Mouse (Mus musculus) macrophage (primary cell): Measurements from ENCODE around the gene Spast. TPM values are rescaled to one million over a fixed set of nuclear protein-coding genes. Genes with fewer than 3 reads are reported as not detected.
"Not testable (repeated sequence)": the region's sequence is repeated elsewhere in the genome, so short reads cannot be mapped to it uniquely, and the experiment has no call there.

ENCODE experiments used
- H3K27ac ChIP-seq: fragments of 350-480 bp; formaldehyde crosslinking; 2 replicates; pipeline ENCODE4 v1.9.0; 2021
- H3K36me3 ChIP-seq: fragments of 350-480 bp; formaldehyde crosslinking; 2 replicates; pipeline ENCODE4 v1.9.0; 2021; ENCODE audit errors: inconsistent target
- H3K4me3 ChIP-seq: fragments of 350-480 bp; formaldehyde crosslinking; 2 replicates; pipeline ENCODE4 v1.9.0; 2021; ENCODE audit errors: inconsistent target
- H3K79me2 ChIP-seq: fragments of 350-480 bp; formaldehyde crosslinking; 2 replicates; pipeline ENCODE4 v1.9.0; 2021; ENCODE audit errors: inconsistent target
- WGBS: methylation state at CpG from one replicate; pipeline ENCODE4 v1.1.7; 2026; ENCODE audit warnings: inconsistent platforms; ENCODE audit not compliant: missing documents; 5-methylcytosine and 5-hydroxymethylcytosine counted together
- polyA plus RNA-seq: library from polyadenylated mRNA; stranded (reverse); fragments of 250-400 nt; gene quantifications from 3 replicates; pipeline ENCODE4 v1.2.4, GENCODE M21; 2018; ENCODE audit warnings: inconsistent platforms

The Spast gene
- polyA plus RNA-seq, 1 experiment from 2014 or later = 17.9 TPM

GRCm38 (mm10) chr17:74306021-74306420, 32.8 kb upstream of the Spast start:
- Histone ChIP-seq H3K4me3 (no peak overlapping the region), H3K36me3 (peaks cover 9% of the 10 kb centered on the region; the same call in 1 of the 2 replicates), H3K79me2 (no peaks in the 10 kb centered on the region; the same call in 1 of the 2 replicates), H3K27ac (no peak overlapping the region)
- 100% methylated on average over 1 of the region's 1 CpGs for WGBS

- WGBS = 2% methylated on average over 45 of the region's 45 CpGs
Measured at GRCm38 (mm10) chr17:74315445-74316308, 23.1 kb upstream of the Spast start.

GRCm38 (mm10) chr17:74316309-74316863, 22.4 kb upstream of the Spast start:
- Histone ChIP-seq H3K27ac (peak overlapping the region; percentile 64), H3K79me2 (peaks cover 18% of the 10 kb centered on the region), H3K4me3 (peak overlapping the region; percentile 92), H3K36me3 (no peaks in the 10 kb centered on the region)
- WGBS = 2% methylated on average over 48 of the region's 48 CpGs

More at GRCm38 (mm10) chr17:74315445-74316308, 23.1 kb upstream of the Spast start:
- Histone ChIP-seq H3K4me3 (peak overlapping the region; percentile 92), H3K27ac (peak overlapping the region; percentile 30; the same call in 1 of the 2 replicates), H3K36me3 (no peaks in the 10 kb centered on the region), H3K79me2 (peaks cover 18% of the 10 kb centered on the region)

- H3K36me3 ChIP-seq = no peaks in the 10 kb centered on the region
- WGBS = 100% methylated on average over 5 of the region's 6 CpGs
- no peak overlapping the region for H3K27ac ChIP-seq
- no peak overlapping the region for H3K4me3 ChIP-seq
- H3K79me2 ChIP-seq = peaks cover 18% of the 10 kb centered on the region; the same call in 1 of the 2 replicates
Measured at GRCm38 (mm10) chr17:74318721-74319120, 20.1 kb upstream of the Spast start.

GRCm38 (mm10) chr17:74322400-74323054, 16.3 kb upstream of the Spast start:
- Histone ChIP-seq H3K36me3 (no peaks in the 10 kb centered on the region), H3K27ac (no peak overlapping the region), H3K4me3 (no peak overlapping the region), H3K79me2 (no peaks in the 10 kb centered on the region)
- 59% methylated on average over 5 of the region's 5 CpGs for WGBS

- Histone ChIP-seq H3K36me3 (no peaks in the 10 kb centered on the region), H3K79me2 (no peaks in the 10 kb centered on the region), H3K4me3 (no peak within 1 kb of the TSS), H3K27ac (no peak within 1 kb of the TSS)
- 100% methylated on average over 2 of the region's 2 CpGs for WGBS
Measured at GRCm38 (mm10) chr17:74323844-74324243, 14.9 kb upstream of the Spast start, which contains the start of gene Dpy30. TSS of gene Dpy30 (minus strand) at chr17:74323944.

GRCm38 (mm10) chr17:74327195-74327594, 11.6 kb upstream of the Spast start:
- not testable (repeated sequence) for H3K36me3 ChIP-seq, H3K27ac ChIP-seq, H3K4me3 ChIP-seq, H3K79me2 ChIP-seq
- 93% methylated on average over 4 of the region's 7 CpGs for WGBS

GRCm38 (mm10) chr17:74328146-74328545, 10.6 kb upstream of the Spast start:
- 0% methylated on average over 1 of the region's 2 CpGs for WGBS
- H3K36me3 ChIP-seq, H3K27ac ChIP-seq, H3K79me2 ChIP-seq, H3K4me3 ChIP-seq: not testable (repeated sequence)

GRCm38 (mm10) chr17:74331049-74331676, 7.6 kb upstream of the Spast start:
- no peaks in the 10 kb centered on the region for H3K36me3 ChIP-seq
- no peaks in the 10 kb centered on the region for H3K79me2 ChIP-seq
- H3K4me3 ChIP-seq = no peak overlapping the region
- H3K27ac ChIP-seq = no peak overlapping the region
- WGBS = 87% methylated on average over 8 of the region's 9 CpGs

- no peak overlapping the region for H3K27ac ChIP-seq
- WGBS = 1% methylated on average over 21 of the region's 50 CpGs
- H3K79me2 ChIP-seq = peaks cover 41% of the 10 kb centered on the region
Measured at GRCm38 (mm10) chr17:74338225-74338931, 409 bp upstream of the Spast start.

GRCm38 (mm10) chr17:74341151-74341550, 2.4 kb downstream of the Spast start:
- no peak overlapping the region for H3K27ac ChIP-seq
- H3K4me3 ChIP-seq = no peak overlapping the region
- 56% methylated on average over 5 of the region's 5 CpGs for WGBS
- H3K79me2 ChIP-seq = peaks cover 69% of the 10 kb centered on the region
- H3K36me3 ChIP-seq = no peaks in the 10 kb centered on the region

More at GRCm38 (mm10) chr17:74338225-74338931, 409 bp upstream of the Spast start:
- no peaks in the 10 kb centered on the region for H3K36me3 ChIP-seq
- H3K4me3 ChIP-seq = peak overlapping the region; percentile 57

- H3K27ac ChIP-seq = no peak overlapping the region
- WGBS = 81% methylated on average over 1 of the region's 1 CpGs
- no peaks in the 10 kb centered on the region for H3K79me2 ChIP-seq
- H3K4me3 ChIP-seq = no peak overlapping the region
- H3K36me3 ChIP-seq = peaks cover 23% of the 10 kb centered on the region; the same call in 1 of the 2 replicates
Measured at GRCm38 (mm10) chr17:74363592-74363991, 24.8 kb downstream of the Spast start.

- H3K4me3 ChIP-seq = no peak overlapping the region
- H3K36me3 ChIP-seq = peaks cover 72% of the 10 kb centered on the region
- WGBS = 91% methylated on average over 1 of the region's 1 CpGs
- no peaks in the 10 kb centered on the region for H3K79me2 ChIP-seq
- no peak overlapping the region for H3K27ac ChIP-seq
Measured at GRCm38 (mm10) chr17:74376916-74377315, 38.1 kb downstream of the Spast start.

GRCm38 (mm10) chr17:74386657-74387056, 47.9 kb downstream of the Spast start:
- Histone ChIP-seq H3K27ac (no peak overlapping the region), H3K4me3 (no peak overlapping the region), H3K79me2 (no peaks in the 10 kb centered on the region), H3K36me3 (peaks cover 63% of the 10 kb centered on the region)
